Mouse (Mus musculus) WW6 (cell line): ENCODE measurements around the gene Vmn2r121.

Source experiments
- DNase-seq: peaks from one replicate; pipeline ENCODE4 v3.0.0-alpha.2; 2013; ENCODE audit warnings: low read depth, low spot score

The Vmn2r121 gene

DNA sequence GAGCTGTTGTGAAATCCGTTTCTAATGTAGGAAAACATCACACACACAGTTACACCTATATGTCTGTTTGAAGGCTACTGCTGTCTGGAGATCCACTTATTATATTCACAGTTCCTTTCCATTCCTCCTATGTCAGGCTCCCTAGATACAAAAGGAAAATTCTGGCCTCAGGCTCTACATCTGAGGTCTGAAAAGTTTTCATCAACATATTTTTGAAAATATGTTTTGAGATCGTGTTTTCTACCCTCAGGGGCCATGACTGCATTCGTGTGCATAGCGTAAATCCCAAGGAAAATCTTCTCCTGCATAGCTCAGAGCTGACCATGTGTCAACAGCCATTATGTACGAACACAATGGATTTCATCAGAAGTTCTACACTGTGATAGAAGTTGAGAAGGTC is at the start of gene Vmn2r121:
Gene Vmn2r121 (minus strand): TSS at position 101 of the 400 bp plus-strand sequence.
- no peak for DNase-seq
